Mouse (Mus musculus): ENCODE results near the gene Hal. TPM values are rescaled to one million over a fixed set of nuclear protein-coding genes. Genes with fewer than 3 reads are reported as not detected.

The Hal gene
- polyA plus RNA-seq, 1 experiment = 0.22 TPM

DNA sequence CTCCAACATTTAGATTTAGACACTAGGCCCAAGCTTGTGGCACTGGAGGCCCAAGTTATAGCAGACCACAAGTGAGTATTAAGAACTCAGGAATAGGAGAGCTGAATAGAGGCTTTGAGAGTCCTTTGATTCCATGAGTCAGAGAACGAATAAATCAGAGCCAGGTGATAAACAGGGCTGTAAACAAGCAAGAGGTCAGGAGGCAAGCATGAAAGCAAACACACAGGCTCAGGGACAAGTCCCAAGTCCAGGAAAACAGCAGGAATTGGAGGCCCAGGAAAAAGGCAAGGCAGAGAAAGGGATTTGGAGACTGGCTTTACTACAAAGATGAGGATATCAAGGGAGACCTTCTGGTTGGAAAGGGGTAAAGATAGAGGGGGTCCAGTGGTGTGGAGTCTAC is 36.8 kb downstream of the Hal start:
- H3K27me3 ChIP-seq (replicated peaks; ENCODE audit: control insufficient read depth, insufficient read depth, low read length) = no peaks in the 10 kb centered on the region
- H3K36me3 ChIP-seq (ENCODE audit: control insufficient read depth, insufficient read depth, low read length) = no peaks in the 10 kb centered on the region
- DNase-seq = no peak
- no peak overlapping the region for H3K4me3 ChIP-seq (ENCODE audit: insufficient read depth, low read depth, low read length)
- no peak overlapping the region for H3K27ac ChIP-seq (ENCODE audit: insufficient read depth, low read depth, low read length)
- WGBS = 75% methylated on average over 1 of the region's 1 CpGs
- TF ChIP-seq POLR2A (IDR thresholded peaks at IDR 0.05; ENCODE audit: low read depth, low read length) = no peak
- TF ChIP-seq CTCF (conservative IDR thresholded peaks at IDR 0.05; ENCODE audit: insufficient read depth, insufficient read length, low read depth, low read length) = no peak
- H3K4me1 ChIP-seq (ENCODE audit: control insufficient read depth, insufficient read depth, low read length) = no peaks in the 10 kb centered on the region

- WGBS = 63% methylated on average over 2 of the region's 2 CpGs
- DNase-seq = peak; percentile 18
- no peak for TF ChIP-seq POLR2A (IDR thresholded peaks at IDR 0.05; ENCODE audit: low read depth, low read length)
- TF ChIP-seq CTCF (conservative IDR thresholded peaks at IDR 0.05; ENCODE audit: insufficient read depth, insufficient read length, low read depth, low read length) = no peak
- Histone ChIP-seq H3K4me3 (ENCODE audit: insufficient read depth, low read depth, low read length) (no peak overlapping the region), H3K36me3 (ENCODE audit: control insufficient read depth, insufficient read depth, low read length) (no peaks in the 10 kb centered on the region), H3K4me1 (ENCODE audit: control insufficient read depth, insufficient read depth, low read length) (peaks cover 5% of the 10 kb centered on the region), H3K27ac (ENCODE audit: insufficient read depth, low read depth, low read length) (no peak overlapping the region), H3K27me3 (replicated peaks; ENCODE audit: control insufficient read depth, insufficient read depth, low read length) (no peaks in the 10 kb centered on the region)
Measured at GRCm38 (mm10) chr10:93538287-93538686, 49.7 kb downstream of the Hal start.

DNA sequence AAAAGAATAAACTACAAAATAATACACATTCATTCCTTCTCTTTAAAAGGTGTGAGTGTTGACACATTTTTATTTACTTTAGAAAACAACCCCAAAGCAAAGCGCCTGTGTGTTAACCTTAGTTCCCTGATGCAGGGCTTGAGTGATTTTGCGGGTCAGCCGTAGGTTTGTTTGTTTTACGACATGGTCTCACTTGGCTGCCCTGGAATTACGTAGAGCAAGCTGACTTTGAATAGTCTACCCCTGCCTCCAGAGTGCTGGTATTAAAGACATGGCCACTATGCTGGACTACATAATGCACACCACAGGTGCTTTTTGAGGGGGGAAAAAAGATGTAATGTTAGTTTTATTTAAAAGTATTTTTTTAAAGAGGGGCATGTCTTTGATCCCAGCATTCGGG is 50.2 kb downstream of the Hal start:
- no peak overlapping the region for H3K27ac ChIP-seq (ENCODE audit: insufficient read depth, low read depth, low read length)
- WGBS = 38% methylated on average over 6 of the region's 6 CpGs
- DNase-seq = peak; percentile 42
- peaks cover 5% of the 10 kb centered on the region for H3K4me1 ChIP-seq (ENCODE audit: control insufficient read depth, insufficient read depth, low read length)
- no peak overlapping the region for H3K4me3 ChIP-seq (ENCODE audit: insufficient read depth, low read depth, low read length)
- no peak for TF ChIP-seq POLR2A (IDR thresholded peaks at IDR 0.05; ENCODE audit: low read depth, low read length)
- TF ChIP-seq CTCF (conservative IDR thresholded peaks at IDR 0.05; ENCODE audit: insufficient read depth, insufficient read length, low read depth, low read length) = no peak
- H3K36me3 ChIP-seq (ENCODE audit: control insufficient read depth, insufficient read depth, low read length) = no peaks in the 10 kb centered on the region
- H3K27me3 ChIP-seq (replicated peaks; ENCODE audit: control insufficient read depth, insufficient read depth, low read length) = no peaks in the 10 kb centered on the region

GRCm38 (mm10) chr10:93539775-93540430 is 51.3 kb downstream of the Hal start, which contains the start of gene Amdhd1:
Gene Amdhd1 (minus strand): TSS chr10:93540033.
- 1% methylated on average over 35 of the region's 35 CpGs for WGBS
- DNase-seq = peak; percentile 88
- peak; percentile 66 for TF ChIP-seq CTCF (conservative IDR thresholded peaks at IDR 0.05; ENCODE audit: insufficient read depth, insufficient read length, low read depth, low read length)
- no peak for TF ChIP-seq POLR2A (IDR thresholded peaks at IDR 0.05; ENCODE audit: low read depth, low read length)

GRCm38 (mm10) chr10:93540431-93541210 is 52.1 kb downstream of the Hal start, which contains the start of gene Ccdc38:
Gene Ccdc38 (plus strand): TSS chr10:93540632.
- Histone ChIP-seq H3K4me3 (ENCODE audit: insufficient read depth, low read depth, low read length) (peak within 1 kb of the TSS; percentile 48), H3K4me1 (ENCODE audit: control insufficient read depth, insufficient read depth, low read length) (peaks cover 5% of the 10 kb centered on the region), H3K27me3 (replicated peaks; ENCODE audit: control insufficient read depth, insufficient read depth, low read length) (no peaks in the 10 kb centered on the region), H3K27ac (ENCODE audit: insufficient read depth, low read depth, low read length) (no peak within 1 kb of the TSS), H3K36me3 (ENCODE audit: control insufficient read depth, insufficient read depth, low read length) (no peaks in the 10 kb centered on the region)
- WGBS = 34% methylated on average over 17 of the region's 17 CpGs
- peak; percentile 5 for DNase-seq
- no peak for TF ChIP-seq CTCF (conservative IDR thresholded peaks at IDR 0.05; ENCODE audit: insufficient read depth, insufficient read length, low read depth, low read length)
- TF ChIP-seq POLR2A (IDR thresholded peaks at IDR 0.05; ENCODE audit: low read depth, low read length) = no peak

More at GRCm38 (mm10) chr10:93539775-93540430, 51.3 kb downstream of the Hal start, which contains the start of gene Amdhd1:
- peak within 1 kb of the TSS; percentile 48 for H3K4me3 ChIP-seq (ENCODE audit: insufficient read depth, low read depth, low read length)
- no peak within 1 kb of the TSS for H3K27ac ChIP-seq (ENCODE audit: insufficient read depth, low read depth, low read length)
- no peaks in the 10 kb centered on the region for H3K27me3 ChIP-seq (replicated peaks; ENCODE audit: control insufficient read depth, insufficient read depth, low read length)
- peaks cover 5% of the 10 kb centered on the region for H3K4me1 ChIP-seq (ENCODE audit: control insufficient read depth, insufficient read depth, low read length)
- H3K36me3 ChIP-seq (ENCODE audit: control insufficient read depth, insufficient read depth, low read length) = no peaks in the 10 kb centered on the region

- Histone ChIP-seq H3K36me3 (ENCODE audit: control insufficient read depth, insufficient read depth, low read length) (no peaks in the 10 kb centered on the region), H3K4me3 (ENCODE audit: insufficient read depth, low read depth, low read length) (no peak overlapping the region), H3K27me3 (replicated peaks; ENCODE audit: control insufficient read depth, insufficient read depth, low read length) (no peaks in the 10 kb centered on the region), H3K27ac (ENCODE audit: insufficient read depth, low read depth, low read length) (no peak overlapping the region), H3K4me1 (ENCODE audit: control insufficient read depth, insufficient read depth, low read length) (peaks cover 5% of the 10 kb centered on the region)
- 72% methylated on average over 1 of the region's 1 CpGs for WGBS
- TF ChIP-seq CTCF (conservative IDR thresholded peaks at IDR 0.05; ENCODE audit: insufficient read depth, insufficient read length, low read depth, low read length) (no peak), POLR2A (IDR thresholded peaks at IDR 0.05; ENCODE audit: low read depth, low read length) (no peak)
- no peak for DNase-seq
Measured at GRCm38 (mm10) chr10:93541585-93541984, 53.0 kb downstream of the Hal start.

DNA sequence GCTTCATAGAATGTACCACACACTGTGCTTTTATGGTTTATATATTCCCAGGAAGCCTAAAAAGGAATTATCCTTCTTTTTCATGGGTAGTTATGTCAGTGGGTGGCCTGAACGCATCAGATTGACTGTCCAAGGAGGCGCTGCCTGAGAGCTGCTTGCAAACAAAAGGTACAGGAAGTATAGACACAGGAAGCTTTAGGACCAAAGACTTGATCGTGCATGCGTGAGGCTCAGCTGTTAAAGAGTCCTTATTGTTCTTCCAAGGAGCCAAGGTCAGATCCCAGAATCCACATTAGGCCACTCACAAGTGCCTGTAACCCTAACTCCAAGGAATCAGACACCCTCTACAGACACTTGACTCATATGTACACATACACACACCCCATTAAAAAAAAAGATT is 53.8 kb downstream of the Hal start:
- no peak overlapping the region for H3K27ac ChIP-seq (ENCODE audit: insufficient read depth, low read depth, low read length)
- no peaks in the 10 kb centered on the region for H3K27me3 ChIP-seq (replicated peaks; ENCODE audit: control insufficient read depth, insufficient read depth, low read length)
- H3K4me3 ChIP-seq (ENCODE audit: insufficient read depth, low read depth, low read length) = no peak overlapping the region
- 85% methylated on average over 4 of the region's 4 CpGs for WGBS
- peaks cover 5% of the 10 kb centered on the region for H3K4me1 ChIP-seq (ENCODE audit: control insufficient read depth, insufficient read depth, low read length)
- H3K36me3 ChIP-seq (ENCODE audit: control insufficient read depth, insufficient read depth, low read length) = no peaks in the 10 kb centered on the region
- no peak for DNase-seq
- TF ChIP-seq POLR2A (IDR thresholded peaks at IDR 0.05; ENCODE audit: low read depth, low read length) (no peak), CTCF (conservative IDR thresholded peaks at IDR 0.05; ENCODE audit: insufficient read depth, insufficient read length, low read depth, low read length) (no peak)
